Mouse (Mus musculus) liver (tissue): Measurements from ENCODE around the gene Med13.
"Not testable (repeated sequence)": the region's sequence is repeated elsewhere in the genome, so short reads cannot be mapped to it uniquely, and the experiment has no call there.

ENCODE experiments used
- DNase-seq: peaks from one replicate; pipeline ENCODE4 v3.0.0-alpha.2; 2020; ENCODE audit warnings: mixed read lengths

Gene Med13

GRCm38 (mm10) chr11:86377841-86378240, 20.4 kb upstream of the Med13 start:
- DNase-seq, result no peak

GRCm38 (mm10) chr11:86376707-86377106, 19.3 kb upstream of the Med13 start:
- no peak for DNase-seq

- no peak for DNase-seq
Measured at GRCm38 (mm10) chr11:86375086-86375485, 17.7 kb upstream of the Med13 start.

GRCm38 (mm10) chr11:86371266-86371665, 13.9 kb upstream of the Med13 start:
- DNase-seq, result no peak

GRCm38 (mm10) chr11:86369860-86370259, 12.5 kb upstream of the Med13 start:
- no peak for DNase-seq

- DNase-seq, result no peak
Measured at GRCm38 (mm10) chr11:86369003-86369402, 11.6 kb upstream of the Med13 start.

GRCm38 (mm10) chr11:86364709-86365452, 7.5 kb upstream of the Med13 start:
- DNase-seq, result no peak

GRCm38 (mm10) chr11:86357984-86358528, 654 bp upstream of the Med13 start:
- peak; percentile 99 for DNase-seq

GRCm38 (mm10) chr11:86356007-86356853, 1.2 kb downstream of the Med13 start:
- no peak for DNase-seq

GRCm38 (mm10) chr11:86353586-86353985, 3.8 kb downstream of the Med13 start:
- no peak for DNase-seq

- DNase-seq, result no peak
Measured at GRCm38 (mm10) chr11:86351766-86352315, 5.6 kb downstream of the Med13 start.

- DNase-seq, result no peak
Measured at GRCm38 (mm10) chr11:86350636-86351138, 6.7 kb downstream of the Med13 start.

GRCm38 (mm10) chr11:86349325-86349724, 8.1 kb downstream of the Med13 start:
- DNase-seq, result no peak

GRCm38 (mm10) chr11:86348872-86349271, 8.5 kb downstream of the Med13 start:
- DNase-seq, result no peak

- DNase-seq, result no peak
Measured at GRCm38 (mm10) chr11:86347387-86348122, 9.8 kb downstream of the Med13 start.

GRCm38 (mm10) chr11:86346525-86346924, 10.9 kb downstream of the Med13 start:
- no peak for DNase-seq

- not testable (repeated sequence) for DNase-seq
Measured at GRCm38 (mm10) chr11:86344940-86345339, 12.5 kb downstream of the Med13 start.

- no peak for DNase-seq
Measured at GRCm38 (mm10) chr11:86324251-86324650, 33.2 kb downstream of the Med13 start.

- not testable (repeated sequence) for DNase-seq
Measured at GRCm38 (mm10) chr11:86314992-86315391, 42.4 kb downstream of the Med13 start.

GRCm38 (mm10) chr11:86310280-86310679, 47.1 kb downstream of the Med13 start:
- no peak for DNase-seq

GRCm38 (mm10) chr11:86292201-86292600, 65.2 kb downstream of the Med13 start:
- DNase-seq, result not testable (repeated sequence)

- DNase-seq, result no peak
Measured at GRCm38 (mm10) chr11:86291714-86292113, 65.7 kb downstream of the Med13 start.
